Mouse (Mus musculus) brain, adult 2 months (tissue): ENCODE data around the gene Serpinb11.
A peak's percentile ranks its signal among the peaks of the same experiment; 100 is the strongest.

ENCODE experiments used
- DNase-seq: peaks from one replicate; pipeline ENCODE4 v3.0.0; 2011; ENCODE audit warnings: low read depth, low spot score

The Serpinb11 gene

DNA sequence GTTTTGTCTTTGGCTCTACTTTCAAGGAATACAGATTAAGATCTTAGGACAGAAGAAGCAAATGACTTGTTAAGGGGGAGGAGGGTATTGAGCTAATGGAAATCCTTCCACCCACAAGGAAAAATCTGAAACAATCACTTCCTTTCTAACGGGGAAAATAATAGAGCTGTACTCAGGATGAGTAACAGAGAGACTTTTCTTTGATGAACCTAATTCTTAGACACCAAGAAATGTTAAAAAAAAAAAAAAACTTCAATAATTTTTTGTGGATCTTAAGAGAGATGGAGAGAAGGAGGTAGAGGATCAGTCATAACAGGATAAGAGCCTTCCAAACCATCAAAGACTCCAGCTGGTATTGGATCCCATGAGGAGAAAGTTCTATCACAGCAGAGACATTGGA is at the start of gene Serpinb11:
Serpinb11 (plus strand) TSS at position 301 of the 400 bp plus-strand sequence.
- DNase-seq: no peak

- no peak for DNase-seq
Observed at GRCm38 (mm10) chr1:107345979-107346378, 15.0 kb upstream of the Serpinb11 start.

DNA sequence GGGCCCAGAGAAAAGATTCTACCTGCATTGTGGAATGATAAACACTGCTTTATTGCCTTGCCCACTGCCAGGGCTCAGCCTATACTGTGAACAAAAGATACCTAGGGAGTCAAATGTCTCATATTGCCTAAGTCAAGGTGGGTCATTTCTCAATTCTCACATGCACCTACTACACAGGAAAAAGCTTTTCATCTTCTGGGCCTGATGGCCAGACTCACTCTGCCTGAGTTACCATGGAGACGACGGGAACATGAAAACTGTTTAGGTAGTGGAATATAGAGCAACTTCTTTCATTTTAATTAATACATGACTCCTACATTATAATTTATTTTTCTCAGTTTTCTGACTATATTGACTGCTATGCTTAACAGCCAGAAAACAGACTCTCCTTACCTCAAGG is 14.2 kb upstream of the Serpinb11 start:
- no peak for DNase-seq

DNA sequence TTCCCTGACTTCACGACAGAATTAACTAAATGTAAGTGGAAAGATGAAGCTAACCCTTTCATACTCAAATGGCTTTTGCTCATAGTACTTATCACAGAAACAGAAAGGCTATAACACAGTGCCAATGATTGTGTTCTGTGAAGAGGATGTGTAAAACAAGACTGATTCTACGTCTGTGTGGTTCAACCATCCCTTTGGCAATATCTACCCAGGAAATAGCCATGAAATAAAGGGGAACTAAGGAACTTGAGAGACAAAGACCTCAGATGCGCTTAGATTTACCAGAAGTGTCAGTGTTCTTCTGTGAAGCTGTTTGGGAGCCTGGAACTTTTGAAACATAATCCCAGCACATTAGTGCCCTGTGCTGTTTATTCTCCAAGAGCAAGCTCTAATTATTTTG is 10.6 kb upstream of the Serpinb11 start:
- no peak for DNase-seq

- no peak for DNase-seq
Observed at GRCm38 (mm10) chr1:107351115-107351514, 9.9 kb upstream of the Serpinb11 start.

DNA sequence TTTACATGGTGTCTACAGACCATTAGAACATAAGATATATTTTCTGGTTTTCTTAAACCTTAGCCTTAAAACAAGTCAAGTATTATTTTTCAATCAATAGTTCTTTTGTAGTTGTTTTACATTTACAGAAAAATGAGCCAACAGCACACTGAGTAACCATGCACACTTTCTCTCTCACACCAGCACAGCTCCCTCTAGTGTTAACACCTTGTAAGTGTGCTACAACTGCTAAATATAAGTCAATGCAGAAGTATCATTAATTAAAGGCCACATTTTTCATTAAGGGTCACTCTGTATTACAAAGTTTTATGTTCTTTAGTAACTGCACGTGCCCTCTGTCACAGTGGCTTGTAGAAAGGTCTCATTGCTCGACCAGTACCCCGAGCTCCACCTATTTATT is 8.0 kb upstream of the Serpinb11 start:
- DNase-seq: no peak

DNA sequence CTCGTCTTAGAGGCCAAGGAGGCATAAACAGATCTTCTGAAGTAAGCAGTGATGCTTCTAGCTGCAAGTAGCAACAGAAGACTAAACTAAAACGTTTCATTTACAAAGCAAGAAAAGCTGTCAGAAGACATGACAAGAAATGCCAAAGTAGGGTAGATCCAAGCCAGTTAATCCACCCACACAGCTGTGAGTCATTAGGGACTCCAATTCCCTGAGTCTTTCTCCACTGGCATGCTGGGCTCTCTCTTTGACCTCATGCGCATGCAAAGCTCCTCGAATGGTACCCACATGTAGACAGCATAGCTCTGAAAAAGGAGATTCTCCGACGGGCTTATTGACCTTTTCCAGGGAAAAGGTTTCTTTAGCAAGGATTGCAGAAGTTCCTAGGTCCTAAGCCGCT is 5.0 kb downstream of the Serpinb11 start:
- peak; percentile 28 for DNase-seq

DNA sequence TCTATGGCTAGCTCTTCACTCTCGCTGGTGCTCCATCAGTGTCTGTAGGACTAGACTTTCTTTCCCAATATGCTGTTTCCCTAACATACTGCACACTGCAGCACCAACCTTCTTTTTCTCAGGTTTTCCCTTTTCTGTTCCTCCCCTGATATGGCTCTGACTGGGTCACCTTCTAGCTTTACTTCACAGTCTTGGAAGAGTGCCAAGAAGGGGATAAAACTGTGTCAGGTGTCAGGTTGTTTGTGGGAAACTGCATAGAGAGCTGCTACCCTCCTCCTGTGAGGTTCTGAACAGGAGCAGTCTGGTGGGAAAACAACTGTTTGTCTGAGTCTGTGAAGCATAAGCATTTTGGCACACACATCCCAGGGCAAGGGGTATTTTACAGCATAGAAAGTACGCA is 7.9 kb downstream of the Serpinb11 start:
- no peak for DNase-seq

DNA sequence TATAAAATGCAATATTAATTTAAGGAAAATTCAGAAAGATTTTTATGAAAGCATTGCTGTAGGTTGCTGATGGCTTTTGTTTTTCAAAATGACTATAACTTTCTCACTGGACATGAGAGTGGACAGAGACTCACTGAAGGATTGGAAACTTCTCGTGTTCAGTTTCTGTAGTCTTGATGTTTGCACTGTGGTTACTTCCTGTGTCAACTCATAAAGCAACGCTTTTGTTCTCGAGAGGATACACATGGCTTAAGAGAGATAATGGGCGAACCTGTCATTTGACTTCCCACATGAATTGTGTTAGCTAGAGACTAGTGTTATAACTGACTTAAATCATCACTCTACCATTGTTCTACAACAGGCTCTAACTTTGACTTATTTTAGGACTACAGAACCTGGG is 16.0 kb downstream of the Serpinb11 start:
- no peak for DNase-seq

- no peak for DNase-seq
Observed at GRCm38 (mm10) chr1:107378368-107378767, 17.4 kb downstream of the Serpinb11 start.

DNA sequence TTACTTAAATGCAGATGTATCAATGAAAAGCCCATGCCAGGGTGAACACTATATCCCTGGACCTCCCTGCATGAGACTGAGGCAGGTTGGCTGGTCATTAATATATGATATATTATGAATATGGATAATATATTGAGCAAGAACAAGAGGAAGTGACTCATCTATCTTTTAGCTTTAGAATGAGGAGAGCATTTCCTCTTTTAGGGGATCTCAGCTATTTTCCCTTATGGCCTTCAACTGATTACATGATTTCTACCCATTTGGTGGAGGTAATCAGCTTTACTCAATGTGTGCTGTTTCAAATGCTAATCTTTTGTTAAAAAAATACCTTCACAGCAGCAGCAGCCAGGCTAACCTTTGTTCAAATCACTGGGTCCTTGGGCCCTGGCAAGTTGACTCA is 20.5 kb downstream of the Serpinb11 start:
- no peak for DNase-seq

DNA sequence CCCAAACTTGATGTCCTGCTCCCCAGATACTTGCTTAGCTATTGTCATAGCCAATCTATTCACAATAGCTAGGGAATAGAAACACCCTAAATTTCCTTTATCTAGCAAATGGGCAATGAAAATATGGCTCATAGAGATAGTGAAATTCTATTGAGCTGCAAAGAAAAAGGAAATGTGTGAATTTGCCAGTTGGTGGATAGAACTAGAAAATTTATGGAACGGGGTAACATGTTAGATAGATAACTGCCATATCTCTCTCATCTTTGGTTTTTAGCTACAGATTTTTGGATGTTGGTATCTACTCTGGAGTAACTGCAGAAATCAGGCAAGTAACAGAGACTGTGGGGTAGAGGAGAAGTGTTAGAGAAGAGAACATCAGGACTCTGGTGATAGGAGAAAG is 21.4 kb downstream of the Serpinb11 start:
- DNase-seq: no peak

DNA sequence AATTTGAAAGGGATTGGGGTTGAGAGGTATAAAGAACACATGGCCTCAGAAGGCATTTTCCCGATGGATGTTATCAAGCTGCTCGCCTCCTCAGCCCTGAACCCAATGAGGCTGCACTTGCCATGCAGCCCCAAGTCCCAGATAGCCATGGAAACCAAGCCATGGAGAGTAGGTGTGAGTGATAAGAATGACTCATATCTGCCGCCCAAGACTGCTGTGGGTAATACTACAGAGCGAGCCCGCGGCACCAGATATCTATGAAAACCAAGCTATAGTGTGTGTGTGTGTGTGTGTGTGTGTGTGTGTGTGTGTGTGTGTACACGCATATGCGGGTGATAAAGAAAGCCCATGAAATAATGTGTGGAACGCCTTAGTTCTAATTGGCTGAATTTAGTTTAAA is 23.5 kb downstream of the Serpinb11 start:
- peak; percentile 42 for DNase-seq

GRCm38 (mm10) chr1:107389753-107390152 is 28.8 kb downstream of the Serpinb11 start:
- DNase-seq: no peak

DNA sequence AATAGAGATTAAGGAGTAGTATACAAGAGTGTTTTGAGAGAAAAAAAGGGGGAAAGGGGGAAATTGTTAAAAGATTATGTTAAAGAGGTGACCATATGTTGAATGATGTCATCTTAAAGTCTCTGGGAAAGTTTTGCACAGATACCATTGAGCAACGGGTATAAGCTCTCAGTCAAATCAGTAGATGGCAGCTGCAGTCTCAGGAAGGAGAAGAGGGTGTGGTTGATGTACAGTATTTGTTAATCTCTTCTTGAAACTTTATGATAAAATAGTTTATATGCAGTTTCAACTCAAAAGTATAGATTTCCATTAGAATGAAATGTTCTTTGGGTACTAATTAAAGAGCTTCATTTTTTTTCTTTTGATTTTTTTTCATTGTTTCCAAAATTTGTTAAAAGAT is 36.5 kb downstream of the Serpinb11 start:
- DNase-seq: no peak

- no peak for DNase-seq
Observed at GRCm38 (mm10) chr1:107399355-107399754, 38.4 kb downstream of the Serpinb11 start, which contains the start of gene Serpinb7. Gene Serpinb7, plus strand, starts transcription at chr1:107399655.

GRCm38 (mm10) chr1:107402082-107402481 is 41.1 kb downstream of the Serpinb11 start:
- DNase-seq: no peak

GRCm38 (mm10) chr1:107414650-107415049 is 53.7 kb downstream of the Serpinb11 start:
- no peak for DNase-seq

DNA sequence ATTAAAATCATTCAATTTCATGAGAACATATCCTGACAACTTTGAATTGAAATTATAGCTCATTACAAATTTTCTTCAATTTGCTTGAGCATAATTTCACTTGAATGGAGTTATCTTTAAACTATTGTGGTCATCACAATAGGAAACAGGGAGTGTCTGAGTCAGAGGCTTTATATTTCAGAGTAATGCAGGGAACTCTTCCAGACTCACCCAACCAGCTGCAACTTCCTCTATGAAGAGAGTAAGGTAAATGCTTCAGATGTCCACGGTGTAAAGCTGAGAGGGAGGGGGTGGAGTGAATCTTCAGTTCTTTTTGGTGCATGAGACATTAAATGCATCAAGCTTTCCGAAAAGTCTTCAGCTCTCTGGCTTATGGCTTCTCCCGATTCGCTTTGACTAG is 61.5 kb downstream of the Serpinb11 start:
- DNase-seq: no peak
